Mouse (Mus musculus) T-helper 17 cell (primary cell): ENCODE results near the gene Tex14.
"Not testable (repeated sequence)": the region's sequence is repeated elsewhere in the genome, so short reads cannot be mapped to it uniquely, and the experiment has no call there.

Experiments
- in situ Hi-C, 2 experiments: fragments of 300-600 bp; cut with MboI, MseI; formaldehyde crosslinking; loops; 1 replicate in 1 of 2; 2 replicates in 1 of 2; pipeline ENCODE4 v1.15.1; 2025; ENCODE audit warnings: high pct_unique_total_duplicates in 2 of 2

Gene Tex14

DNA sequence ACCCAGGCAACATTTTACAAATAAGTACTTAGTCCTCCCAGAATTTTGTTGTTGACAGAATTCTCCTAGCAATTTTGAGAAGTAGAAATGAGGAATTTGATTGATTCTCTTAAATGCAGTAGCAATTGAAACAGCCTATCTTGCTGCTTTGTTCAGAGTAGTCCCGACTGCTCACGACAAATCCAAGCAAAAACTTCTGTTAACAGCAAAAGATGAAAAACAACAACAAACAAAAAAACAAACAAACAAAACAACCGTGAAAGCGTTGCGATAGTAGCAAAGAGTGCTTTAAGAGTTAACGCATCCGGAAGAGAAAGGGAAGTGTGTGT, 21.2 kb downstream of the Tex14 start:
- in situ Hi-C loops: loop anchor here (5.0 kb wide), 2 partner anchors 36 to 96 kb away; no protein-coding TSS in a partner anchor

DNA sequence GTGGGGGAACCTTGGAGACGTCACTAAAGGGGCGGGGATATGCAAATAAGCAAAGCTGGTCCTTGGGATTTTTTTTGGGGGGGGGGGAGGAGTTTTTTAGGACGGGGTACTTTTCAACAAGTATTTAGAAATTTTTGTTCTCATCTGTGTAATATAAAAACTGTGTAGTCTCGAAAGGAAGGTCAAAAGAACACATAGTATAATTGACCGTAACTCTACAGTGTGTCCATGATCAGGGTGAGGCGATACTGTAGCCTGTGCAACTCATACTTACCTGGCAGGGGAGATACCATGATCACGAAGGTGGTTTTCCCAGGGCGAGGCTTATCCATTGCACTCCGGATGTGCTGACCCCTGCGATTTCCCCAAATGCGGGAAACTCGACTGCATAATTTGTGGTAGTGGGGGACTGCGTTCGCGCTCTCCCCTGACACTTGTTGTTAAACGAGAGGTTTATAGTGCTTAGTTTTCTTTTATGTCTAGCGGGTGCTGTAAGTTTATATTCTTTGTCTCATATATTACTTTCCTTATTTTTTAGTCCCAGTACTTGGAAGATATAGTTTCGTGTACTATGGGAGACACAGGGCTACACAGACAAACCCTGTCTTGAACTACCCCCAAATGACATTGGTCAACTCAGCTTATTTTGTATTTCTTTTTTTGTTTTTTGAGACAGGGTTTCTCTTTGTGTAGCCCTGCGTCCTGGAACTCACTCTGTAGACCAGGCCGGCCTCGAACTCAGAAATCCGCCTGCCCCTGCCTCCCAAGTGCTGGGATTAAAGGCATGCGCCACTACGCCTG, 21.8 kb downstream of the Tex14 start:
- in situ Hi-C loops: loop anchor here (5.0 kb wide), 2 partner anchors 36 to 96 kb away; no protein-coding TSS in a partner anchor

DNA sequence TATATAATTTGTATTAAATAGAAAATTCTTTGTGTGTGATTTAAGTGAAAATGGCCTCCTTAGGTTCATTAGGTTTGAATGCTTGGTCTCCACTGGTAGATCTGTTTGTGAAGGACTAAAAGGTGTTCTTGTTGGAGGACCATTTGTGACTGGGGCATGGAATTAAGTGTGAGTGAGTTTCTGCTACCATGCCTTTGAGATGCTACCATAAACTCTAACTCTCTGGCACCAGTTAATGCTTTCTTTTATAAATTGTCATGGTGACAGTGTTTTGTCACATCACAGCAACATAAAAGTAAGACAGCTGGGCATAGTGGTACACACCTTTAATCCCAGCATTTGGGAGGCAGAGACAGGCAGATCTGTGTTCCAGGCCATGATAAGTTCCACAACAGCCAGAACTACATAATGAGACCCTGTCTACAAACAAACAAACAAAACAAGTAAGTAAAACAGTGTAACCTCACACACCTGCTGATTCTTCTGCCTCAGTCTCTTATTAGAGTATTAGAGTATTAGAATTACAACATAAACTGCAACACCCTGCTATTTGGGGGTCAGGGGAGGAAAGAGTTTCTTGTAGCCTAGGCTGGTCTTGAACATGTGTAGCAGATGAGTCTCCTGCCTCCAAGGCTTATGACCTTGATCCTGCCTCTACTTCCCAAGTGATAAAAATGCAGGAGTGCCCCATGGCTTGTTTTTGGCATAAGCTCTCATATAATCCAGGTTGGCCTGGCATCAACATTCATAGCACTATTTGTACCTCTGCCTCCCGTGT, 22.6 kb downstream of the Tex14 start:
- in situ Hi-C loops: loop anchor here (5.0 kb wide), 2 partner anchors 35 to 95 kb away; no protein-coding TSS in a partner anchor

DNA sequence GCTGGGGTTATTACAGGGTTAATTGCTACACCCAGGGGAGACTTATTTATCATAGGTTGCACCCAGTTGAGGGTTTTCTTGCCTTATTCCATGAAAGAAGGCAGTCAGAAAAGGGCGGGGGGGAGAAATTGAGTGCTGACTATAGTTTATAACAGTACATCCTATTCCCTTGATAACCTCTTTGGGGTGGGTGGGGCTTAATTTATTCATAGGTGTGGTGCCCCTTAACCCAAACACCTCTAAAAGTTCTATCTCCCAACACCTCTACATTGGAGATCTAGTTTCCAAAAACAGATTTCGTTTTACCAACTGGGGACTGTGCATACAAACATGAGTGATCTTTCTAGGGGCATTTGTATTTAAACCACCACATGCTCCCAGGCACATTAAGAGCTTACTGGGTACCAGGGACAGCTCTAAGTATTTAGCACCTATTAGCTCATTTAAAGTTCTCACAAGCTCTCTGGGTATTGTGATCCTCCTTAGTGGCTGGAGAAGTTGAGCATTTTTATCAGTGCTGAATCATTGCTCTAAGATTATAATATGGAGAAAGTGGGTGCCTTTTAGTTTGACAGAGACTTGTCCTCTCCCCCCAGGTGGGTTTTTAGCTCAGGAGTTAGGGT, 23.3 kb downstream of the Tex14 start:
- in situ Hi-C loops: loop anchor here (5.0 kb wide), 2 partner anchors 34 to 94 kb away; no protein-coding TSS in a partner anchor

DNA sequence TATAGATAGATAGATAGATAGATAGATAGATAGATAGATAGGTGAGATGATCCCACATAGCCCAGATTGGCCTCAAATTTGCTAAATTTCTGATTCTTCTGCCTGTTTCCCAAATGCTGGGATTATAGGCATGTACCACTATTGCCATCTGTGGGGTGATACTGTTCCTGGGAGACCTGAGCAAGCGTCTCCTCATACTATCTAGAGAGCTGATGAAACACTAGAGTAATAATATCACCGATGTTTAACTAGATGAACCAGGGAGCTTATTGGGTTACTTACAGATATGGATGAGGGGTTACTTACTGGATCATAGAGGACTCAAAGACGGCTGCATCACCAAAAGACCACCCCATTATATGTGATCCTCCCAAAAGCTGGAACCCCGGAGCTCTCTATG, 24.5 kb downstream of the Tex14 start:
- in situ Hi-C loops: loop anchor here (5.0 kb wide), 2 partner anchors 33 to 93 kb away; no protein-coding TSS in a partner anchor

DNA sequence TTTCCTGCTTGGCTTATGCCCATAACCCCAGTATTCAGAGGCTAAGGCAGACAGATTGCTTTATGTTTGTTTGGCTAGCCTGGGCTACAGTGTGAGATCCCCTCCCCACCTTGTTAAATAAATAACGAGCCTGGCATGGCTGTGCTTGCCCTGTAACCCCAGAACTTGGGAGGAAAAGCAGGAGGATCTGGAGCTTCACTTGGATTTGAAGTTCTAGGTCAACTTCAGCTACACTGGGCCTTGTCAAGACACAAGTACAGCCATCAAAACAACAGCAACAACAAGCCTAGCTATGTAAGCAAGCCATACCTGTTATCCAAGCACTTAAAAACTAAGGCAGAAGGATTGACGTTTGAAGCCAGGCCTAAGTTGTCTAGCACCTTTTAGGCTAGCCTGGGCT, 25.5 kb downstream of the Tex14 start:
- in situ Hi-C loops: no loop called here

DNA sequence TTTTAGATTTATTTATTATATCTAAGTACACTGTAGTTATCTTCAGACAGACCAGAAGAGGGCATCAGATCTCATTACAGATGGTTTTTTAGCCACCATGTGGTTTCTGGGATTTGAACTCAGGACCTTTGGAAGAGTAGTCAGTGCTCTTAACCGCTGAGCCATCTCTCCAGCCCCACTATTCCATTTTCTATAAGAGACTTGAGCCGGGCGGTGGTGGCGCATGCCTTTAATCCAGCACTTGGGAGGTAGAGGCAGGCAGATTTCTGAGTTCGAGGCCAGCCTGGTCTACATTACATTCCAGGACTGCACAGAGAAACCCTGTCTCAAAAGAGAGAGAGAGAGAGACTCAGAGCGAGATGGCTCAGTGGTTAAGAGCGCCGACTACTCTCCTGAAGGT, 26.9 kb downstream of the Tex14 start:
- in situ Hi-C loops: not testable (repeated sequence)

DNA sequence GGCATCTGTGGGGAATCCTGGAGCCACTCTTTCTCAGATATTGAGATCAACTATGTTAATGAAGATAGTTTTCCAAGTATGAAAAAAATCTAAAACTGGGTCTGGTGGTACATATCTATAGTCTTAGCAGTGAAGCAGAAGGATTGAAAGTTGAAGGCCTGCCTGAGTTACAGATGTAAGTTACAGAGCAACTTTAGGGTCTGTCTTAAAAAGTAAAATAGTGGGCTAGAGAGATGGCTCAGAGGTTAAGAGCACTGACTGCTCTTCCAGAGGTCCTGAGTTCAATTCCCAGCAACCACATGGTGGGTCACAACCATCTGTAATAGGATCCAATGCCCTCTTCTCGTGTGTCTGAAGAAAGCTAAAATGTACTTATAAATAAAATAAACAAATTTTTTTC, 27.6 kb downstream of the Tex14 start:
- in situ Hi-C loops: no loop called here

DNA sequence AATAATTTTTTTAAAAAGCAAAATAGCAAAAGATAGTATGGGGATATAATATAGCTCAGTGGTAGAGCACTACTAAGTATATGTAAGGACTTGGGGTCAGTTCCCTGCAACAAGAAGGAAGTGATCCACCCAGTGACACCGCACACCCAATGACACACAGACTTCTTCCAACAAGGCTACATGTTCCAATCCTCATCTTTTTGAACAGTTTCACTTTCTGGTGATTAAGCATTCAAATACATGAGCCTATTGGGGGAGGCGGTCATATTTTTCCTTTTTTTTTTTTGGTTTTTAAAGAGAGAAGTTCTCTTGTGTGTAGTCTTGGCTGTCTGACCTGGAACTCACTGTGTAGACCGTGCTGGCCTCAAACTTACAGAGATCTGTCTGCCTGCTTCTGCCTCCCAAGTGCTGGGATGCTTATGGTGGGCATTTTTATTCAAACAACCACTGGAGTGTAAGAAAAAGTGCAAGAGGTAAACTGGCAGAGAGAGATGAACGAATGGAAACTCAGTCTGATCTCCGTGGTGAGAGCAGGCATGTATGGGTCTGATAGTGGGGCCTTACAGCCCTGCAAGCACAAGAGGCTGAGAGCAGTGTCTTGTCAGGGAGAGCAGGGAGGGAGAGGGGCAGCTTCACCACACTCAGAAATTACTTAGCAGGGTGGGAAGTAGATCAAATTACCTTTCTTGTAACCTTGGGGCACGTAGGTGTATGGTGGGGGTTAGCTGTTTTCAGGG, 28.2 kb downstream of the Tex14 start:
- in situ Hi-C loops: no loop called here

DNA sequence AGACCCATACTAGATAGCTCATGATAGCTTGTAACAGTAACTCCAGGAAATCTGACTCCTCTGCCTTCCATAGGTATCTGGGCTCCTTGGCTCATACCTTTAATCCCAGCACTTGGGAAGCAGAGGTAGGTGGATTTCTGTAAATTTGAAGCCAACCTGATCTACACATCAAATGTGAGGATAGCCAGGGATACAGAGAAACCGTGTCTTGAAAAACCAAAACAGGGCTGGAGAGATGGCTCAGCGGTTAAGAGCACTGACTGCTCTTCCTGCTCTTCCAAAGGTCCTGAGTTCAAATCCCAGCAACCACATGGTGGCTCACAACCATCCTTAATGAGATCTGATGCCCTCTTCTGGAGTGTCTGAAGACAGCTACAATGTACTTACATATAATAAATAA, 30.2 kb downstream of the Tex14 start:
- in situ Hi-C loops: loop anchor here in 1 of 2 experiments (5.0 kb wide), 1 partner anchor 82 kb away; no protein-coding TSS in a partner anchor

DNA sequence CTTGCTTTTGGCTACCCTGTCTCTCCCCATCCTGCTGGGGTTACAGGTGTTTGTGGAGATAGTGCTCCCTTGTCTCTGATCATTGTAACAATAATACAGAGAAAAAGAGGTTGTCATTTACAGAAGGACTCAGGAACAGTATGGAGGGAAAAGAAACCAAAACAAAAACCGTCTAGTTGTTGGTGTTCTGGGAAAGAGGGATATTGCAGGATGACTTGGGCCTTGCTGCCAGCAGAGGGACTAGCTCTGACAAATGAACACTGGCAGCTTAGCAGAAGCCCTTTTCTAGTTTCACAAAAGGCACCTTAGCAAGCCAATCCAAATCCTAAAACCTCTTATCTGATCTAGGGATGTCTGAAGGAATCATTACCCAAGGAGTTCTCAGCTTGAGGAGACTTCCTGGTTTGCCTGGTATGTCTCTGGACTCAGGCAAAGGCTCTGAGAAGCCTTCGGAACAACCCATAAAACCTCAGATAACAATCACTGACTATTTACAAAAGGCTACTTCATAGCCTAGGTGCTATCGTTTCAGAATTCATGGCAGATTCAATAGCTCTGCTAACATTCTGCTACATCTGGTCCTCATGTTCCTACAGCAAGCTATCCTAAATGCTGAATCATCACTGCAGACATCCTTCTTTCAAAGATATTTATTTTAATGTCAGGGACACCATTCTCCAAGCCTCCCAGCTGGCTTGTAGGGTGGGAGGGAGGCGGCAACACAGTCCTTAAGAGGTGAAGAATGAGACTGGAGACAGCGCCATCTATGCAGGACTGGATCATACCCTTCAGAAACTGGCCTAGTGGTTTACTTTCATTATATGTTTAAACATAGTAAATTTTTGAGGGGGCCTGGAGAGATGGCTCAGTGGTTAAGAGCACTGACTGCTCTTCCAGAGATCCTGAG, 31.7 kb downstream of the Tex14 start:
- in situ Hi-C loops: loop anchor here in 1 of 2 experiments (5.0 kb wide), 1 partner anchor 81 kb away; no protein-coding TSS in a partner anchor

DNA sequence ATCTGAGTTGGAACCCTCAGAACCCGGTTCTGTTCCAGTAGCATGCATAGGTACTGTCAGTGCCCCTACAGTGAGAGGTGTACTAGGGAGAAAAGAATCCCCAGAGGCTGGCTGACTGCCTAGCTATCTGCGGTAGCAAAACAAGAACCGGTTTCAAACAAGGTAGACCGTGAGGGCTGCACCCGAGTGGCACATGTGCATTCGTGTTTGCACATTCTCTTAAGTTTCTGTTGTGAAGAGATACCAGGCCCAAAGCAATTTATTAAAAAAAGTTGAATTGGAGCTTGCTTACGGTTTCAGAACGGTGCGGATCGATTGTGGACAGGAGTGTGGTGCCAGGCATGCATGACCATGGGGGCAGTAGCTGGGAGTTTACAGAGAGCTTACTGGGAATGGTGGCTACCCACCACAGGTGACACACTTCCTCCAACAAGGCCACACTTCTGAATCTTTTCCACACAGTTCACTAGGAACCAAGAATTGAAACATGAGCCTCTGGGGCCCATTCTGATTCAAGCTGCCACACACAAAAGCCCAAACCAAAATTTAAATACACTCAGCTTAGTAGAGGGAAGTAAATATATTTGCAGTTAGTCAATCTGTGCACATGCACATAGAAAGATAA, 35.0 kb downstream of the Tex14 start:
- in situ Hi-C loops: loop anchor here in 1 of 2 experiments (5.0 kb wide), 1 partner anchor 77 kb away; no protein-coding TSS in a partner anchor

DNA sequence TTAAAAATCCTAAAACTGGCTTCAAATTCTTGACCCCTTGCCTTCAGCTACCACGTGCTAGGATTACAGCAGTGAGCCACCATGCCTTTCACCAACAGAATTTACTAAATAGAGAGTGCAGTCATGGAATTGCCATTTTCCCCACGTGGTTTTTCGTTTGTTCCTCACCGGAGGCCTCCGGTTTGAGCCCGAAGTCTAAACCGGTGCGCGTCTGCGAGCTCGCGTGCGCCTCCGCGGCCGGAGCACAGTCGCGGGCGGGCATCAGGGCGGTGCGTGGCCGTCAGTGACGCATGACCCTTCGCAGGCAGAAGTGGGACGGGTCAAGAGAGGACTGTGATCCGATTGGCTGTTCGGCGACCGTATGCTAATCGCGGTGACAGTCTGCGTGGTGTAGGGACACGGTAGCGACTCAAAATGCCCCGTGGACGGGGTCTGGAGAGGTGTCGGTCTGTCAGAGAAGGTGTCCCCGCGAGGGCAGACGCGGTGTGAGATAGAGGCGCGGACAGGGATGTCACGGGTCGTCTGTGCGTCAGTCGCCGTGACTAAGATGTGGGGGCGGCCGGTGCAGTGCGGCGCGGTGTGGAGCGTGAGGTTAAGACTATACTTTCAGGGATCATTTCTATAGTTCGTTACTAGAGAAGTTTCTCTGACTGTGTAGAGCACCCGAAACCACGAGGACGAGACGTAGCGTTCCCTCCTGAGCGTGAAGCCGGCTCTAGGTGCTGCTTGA, 37.9 kb downstream of the Tex14 start:
- in situ Hi-C loops: not testable (repeated sequence)

DNA sequence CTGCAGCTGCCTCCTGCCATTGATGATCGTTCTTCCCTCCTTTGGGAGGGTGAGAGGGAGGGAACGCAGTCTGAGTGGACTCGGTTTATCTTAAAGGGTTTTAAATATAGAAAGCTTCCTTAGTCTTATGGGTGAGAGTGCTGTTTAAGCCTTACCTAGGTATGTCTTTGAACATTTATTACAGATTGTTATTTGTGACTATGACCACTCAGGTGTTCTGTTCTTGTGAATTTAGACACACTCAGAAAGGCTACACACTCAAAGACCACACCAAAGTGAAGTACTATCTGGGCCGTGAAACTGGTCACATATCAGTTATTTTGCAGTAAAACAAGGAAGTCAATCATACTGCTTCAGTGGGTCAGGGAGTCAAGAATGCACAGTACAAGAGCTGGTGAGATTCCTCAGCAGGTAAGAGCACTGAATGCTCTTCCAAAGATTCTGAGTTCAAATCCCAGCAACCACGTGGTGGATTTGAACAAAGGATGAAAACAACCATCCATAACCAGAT, 38.6 kb downstream of the Tex14 start:
- in situ Hi-C loops: no loop called here

DNA sequence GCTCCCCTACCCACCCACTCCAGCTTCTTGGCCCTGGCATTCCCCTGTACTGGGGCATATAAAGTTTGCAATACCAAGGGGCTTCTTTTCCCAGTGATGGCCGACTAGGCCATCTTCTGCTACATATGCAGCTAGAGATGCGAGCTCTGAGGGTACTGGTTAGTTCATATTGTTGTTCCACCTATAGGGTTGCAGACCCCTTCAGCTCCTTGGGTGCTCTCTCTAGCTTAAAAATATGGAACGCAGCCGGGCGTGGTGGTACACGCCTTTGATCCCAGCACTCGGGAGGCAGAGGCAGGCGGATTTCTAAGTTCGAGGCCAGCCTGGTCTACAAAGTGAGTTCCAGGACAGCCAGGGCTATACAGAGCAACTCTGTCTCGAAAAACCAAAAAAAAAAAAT, 39.2 kb downstream of the Tex14 start:
- in situ Hi-C loops: not testable (repeated sequence)

DNA sequence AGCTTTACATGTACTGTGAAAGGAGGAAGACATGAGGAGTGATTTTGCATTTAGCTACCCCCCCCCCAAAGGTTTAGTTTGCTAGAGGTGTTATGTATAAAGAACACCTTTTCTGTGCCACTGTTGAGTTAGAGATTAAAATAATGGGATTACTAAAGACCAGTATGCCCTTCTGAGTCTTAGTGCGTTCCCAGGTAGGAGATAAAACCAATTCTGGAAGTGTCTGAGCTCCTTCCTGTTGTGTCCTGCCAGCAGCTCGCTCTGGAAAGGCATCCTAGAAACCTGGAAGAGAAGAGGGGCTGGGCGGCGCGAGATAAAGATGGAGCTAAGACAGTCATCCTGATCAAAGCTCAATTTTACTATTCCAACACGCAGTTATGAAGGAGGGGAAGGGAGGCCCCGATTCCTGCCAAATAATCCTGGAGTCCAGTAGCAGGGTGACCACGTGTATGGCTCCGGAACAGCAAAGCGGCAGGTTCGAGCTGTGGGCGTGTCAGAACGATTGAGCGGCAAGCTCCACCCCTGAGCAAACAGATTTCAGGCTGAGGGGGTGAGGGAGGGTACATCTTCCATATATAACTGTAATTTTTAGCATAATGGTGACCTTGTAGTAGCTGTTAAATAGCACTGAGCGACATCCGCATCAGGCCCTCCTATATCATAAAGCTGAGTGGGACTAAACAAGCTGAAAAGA, 40.0 kb downstream of the Tex14 start:
- in situ Hi-C loops: no loop called here

DNA sequence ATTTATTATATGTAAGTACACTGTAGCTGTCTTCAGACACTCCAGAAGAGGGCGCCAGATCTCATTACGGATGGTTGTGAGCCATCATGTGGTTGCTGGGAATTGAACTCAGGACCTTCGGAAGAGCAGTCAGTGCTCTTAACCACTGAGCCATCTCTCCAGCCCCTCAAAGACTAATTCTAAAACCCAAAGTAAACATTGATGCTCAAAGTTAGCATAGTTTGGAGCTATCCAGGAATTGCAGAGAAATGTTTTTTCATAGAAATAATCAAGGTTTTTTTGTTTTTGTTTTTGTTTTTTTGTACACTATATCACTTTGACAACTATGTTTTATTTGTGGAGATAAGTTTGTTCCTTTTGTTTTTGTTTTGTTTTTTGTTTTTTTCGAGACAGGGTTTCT, 40.7 kb downstream of the Tex14 start:
- in situ Hi-C loops: not testable (repeated sequence)

DNA sequence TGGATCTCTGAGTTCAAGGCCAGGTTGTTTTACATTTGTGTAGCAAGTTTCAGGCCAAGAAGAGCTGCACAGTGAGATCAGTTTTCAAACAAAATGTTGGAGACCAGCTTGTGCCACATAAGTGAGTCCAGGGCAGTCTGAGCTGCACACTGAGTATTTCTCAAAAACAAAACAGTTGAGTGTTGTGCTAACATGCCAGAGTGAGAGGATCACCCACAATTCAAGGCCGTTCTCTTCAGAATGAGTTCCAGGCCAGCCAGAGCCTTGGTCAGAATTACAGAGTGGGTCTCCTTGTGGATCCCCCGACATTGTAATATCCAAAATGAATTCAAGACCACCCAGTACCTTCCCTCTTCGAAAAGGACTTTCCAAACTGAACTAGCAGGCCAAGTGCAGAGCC, 41.3 kb downstream of the Tex14 start:
- in situ Hi-C loops: no loop called here
